Mouse (Mus musculus): ENCODE measurements at regions not wholly inside any gene's neighbourhood (a gene's known extent, or its start where the extent isn't known, plus 50 kb on each side); places are given as distances from the start of the nearest gene placed in this dataset.
"Not testable (repeated sequence)": the region's sequence is repeated elsewhere in the genome, so short reads cannot be mapped to it uniquely, and the experiment has no call there.

- no peak for DNase-seq (ENCODE audit: low spot score)
Measured at GRCm38 (mm10) chr1:94969543-94969942, 343.9 kb upstream of the Fam174a start.

- DNase-seq (ENCODE audit: low spot score), result no peak
Measured at GRCm38 (mm10) chr1:94970103-94970759, 343.2 kb upstream of the Fam174a start.

GRCm38 (mm10) chr1:94993338-94993737, 320.1 kb upstream of the Fam174a start:
- no peak for DNase-seq (ENCODE audit: low spot score)

GRCm38 (mm10) chr1:95003900-95004299, 309.5 kb upstream of the Fam174a start:
- no peak for DNase-seq (ENCODE audit: low spot score)

GRCm38 (mm10) chr1:95030579-95030978, 282.8 kb upstream of the Fam174a start:
- DNase-seq (ENCODE audit: low spot score), result no peak

- not testable (repeated sequence) for DNase-seq (ENCODE audit: low spot score)
Measured at GRCm38 (mm10) chr1:95033661-95034414, 279.6 kb upstream of the Fam174a start.

- DNase-seq (ENCODE audit: low spot score), result no peak
Measured at GRCm38 (mm10) chr1:95038411-95038810, 275.0 kb upstream of the Fam174a start.

- DNase-seq (ENCODE audit: low spot score), result no peak
Measured at GRCm38 (mm10) chr1:95040332-95040731, 273.1 kb upstream of the Fam174a start.

- no peak for DNase-seq (ENCODE audit: low spot score)
Measured at GRCm38 (mm10) chr1:95043355-95043754, 270.1 kb upstream of the Fam174a start.

GRCm38 (mm10) chr1:95064330-95065193, 248.9 kb upstream of the Fam174a start:
- no peak for DNase-seq (ENCODE audit: low spot score)

- DNase-seq (ENCODE audit: low spot score), result no peak
Measured at GRCm38 (mm10) chr1:95065620-95066019, 247.8 kb upstream of the Fam174a start.

GRCm38 (mm10) chr1:95066040-95066439, 247.4 kb upstream of the Fam174a start:
- DNase-seq (ENCODE audit: low spot score), result no peak

- DNase-seq (ENCODE audit: low spot score), result no peak
Measured at GRCm38 (mm10) chr1:95075151-95075550, 238.3 kb upstream of the Fam174a start.

GRCm38 (mm10) chr1:95109966-95110365, 203.5 kb upstream of the Fam174a start:
- no peak for DNase-seq (ENCODE audit: low spot score)

GRCm38 (mm10) chr1:95113493-95113892, 199.9 kb upstream of the Fam174a start:
- no peak for DNase-seq (ENCODE audit: low spot score)

- no peak for DNase-seq (ENCODE audit: low spot score)
Measured at GRCm38 (mm10) chr1:95147531-95147930, 165.9 kb upstream of the Fam174a start.

GRCm38 (mm10) chr1:95174013-95174582, 139.3 kb upstream of the Fam174a start:
- no peak for DNase-seq (ENCODE audit: low spot score)

- DNase-seq (ENCODE audit: low spot score), result peak; percentile 18
Measured at GRCm38 (mm10) chr1:95218912-95219311, 94.5 kb upstream of the Fam174a start.

- no peak for DNase-seq (ENCODE audit: low spot score)
Measured at GRCm38 (mm10) chr1:95223289-95223688, 90.1 kb upstream of the Fam174a start.

- no peak for DNase-seq (ENCODE audit: low spot score)
Measured at GRCm38 (mm10) chr1:95241671-95242150, 71.7 kb upstream of the Fam174a start.

Measured in adipocyte (in vitro differentiated cells).